Mouse (Mus musculus) lung, adult 2 months (tissue): ENCODE measurements around the gene St6galnac1.

Experiments
- CTCF ChIP-seq: fragments of 200-500 bp; IDR thresholded peaks from 2 replicates; pipeline ENCODE4 v1.5.1; 2011; ENCODE audit warnings: mild to moderate bottlenecking, low read length, control low read depth; ENCODE audit not compliant: insufficient read depth
- POLR2A ChIP-seq: fragments of 200-500 bp; IDR thresholded peaks from 2 replicates; pipeline ENCODE4 v1.6.1; 2011; ENCODE audit warnings: low read depth, mild to moderate bottlenecking, control low read depth, low read length, borderline replicate concordance; ENCODE audit errors: extremely low read depth

GRCm38 (mm10) chr11:116819932-116820593 lies 44.8 kb upstream of the St6galnac1 start:
- TF ChIP-seq CTCF (no peak), POLR2A (no peak)
